14 mouse cellular contexts compared by ENCODE assay signal in the genomic region with DNA sequence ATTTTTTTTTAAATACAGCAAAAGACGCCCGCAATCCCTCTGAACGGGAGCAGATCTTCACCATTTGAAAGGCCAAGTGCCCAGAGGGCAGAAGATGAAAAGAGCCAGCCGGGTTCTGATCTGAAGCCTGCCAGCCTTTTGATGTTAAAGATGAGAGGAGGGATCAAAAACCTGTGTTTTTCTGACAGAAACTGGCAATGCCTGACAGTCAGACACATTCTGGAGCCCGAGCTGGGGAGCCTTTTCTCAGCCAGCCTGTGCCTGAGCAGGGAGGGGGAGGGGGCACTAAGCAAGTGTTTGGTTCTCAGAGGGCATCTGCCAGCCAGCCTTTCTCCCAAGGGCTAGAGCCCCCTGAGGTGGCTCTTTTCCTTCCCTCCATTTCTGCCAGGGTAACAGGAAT. TPM values are rescaled to one million over a fixed set of nuclear protein-coding genes. Genes with fewer than 3 reads are reported as not detected.
A peak's percentile ranks its signal among the peaks of the same experiment; 100 is the strongest.
DNase-seq lines count a peak whose midpoint lies in the region; ATAC-seq and TF ChIP-seq lines count a peak whose summit lies in the region.
"Had no signal": no experiment of that assay in that cellular context is flagged by ENCODE, and none has a peak within 500 bp of the region (broad histone marks: within the 10 kb centered on the region; RNA-seq: fewer than 3 reads in every experiment).

No protein-coding gene starts in this region.

- no peak for TF ChIP-seq CTCF in layer of hippocampus, adult 2 months (conservative IDR thresholded peaks at IDR 0.05)

- WGBS in forebrain, embryonic 12.5 days: 46% methylated on average over 5 of the region's 5 CpGs
- 31% methylated on average over 5 of the region's 5 CpGs for WGBS in midbrain, embryonic 13.5 days

- H3K9me3 ChIP-seq in forebrain, embryonic 12.5 days: no peaks in the 10 kb centered on the region
- H3K9me3 ChIP-seq in midbrain, embryonic 13.5 days: no peaks in the 10 kb centered on the region
- H3K9me3 ChIP-seq: liver, embryonic 15.5 days had no signal

- peaks cover 24% of the 10 kb centered on the region for H3K4me1 ChIP-seq in forebrain, embryonic 12.5 days
- peaks cover 26% of the 10 kb centered on the region for H3K4me1 ChIP-seq in midbrain, embryonic 13.5 days (replicated peaks)
- H3K4me1 ChIP-seq: liver, embryonic 15.5 days had no signal

- no peak for ATAC-seq in forebrain, embryonic 12.5 days (ENCODE audit: low FRiP score)
- ATAC-seq in midbrain, embryonic 13.5 days: peak; percentile 47

- peak; percentile 45 for DNase-seq in adrenal gland, adult 2 months
- no peak for DNase-seq in adrenal gland, adult 8-10 months
- peak; percentile 17 to 48 for DNase-seq in layer of hippocampus, adult 2 months (ENCODE audit: low spot score in 2 of 2)
- no peak for DNase-seq in layer of hippocampus, postnatal 36 days
- DNase-seq in ovary, postnatal 10 days (ENCODE audit: low spot score): no peak
- DNase-seq in cerebellum, postnatal 25 days: no peak
- DNase-seq: heart, postnatal 14 days; kidney, adult 18-20 months; spleen, adult 18-20 months had no signal

- H3K9ac ChIP-seq in forebrain, embryonic 12.5 days: no peak overlapping the region
- H3K9ac ChIP-seq in midbrain, embryonic 13.5 days (replicated peaks): no peak overlapping the region
- H3K9ac ChIP-seq: liver, embryonic 15.5 days had no signal

- H3K4me2 ChIP-seq in forebrain, embryonic 12.5 days: no peak overlapping the region
- H3K4me2 ChIP-seq in midbrain, embryonic 13.5 days (replicated peaks): no peak overlapping the region
- H3K4me2 ChIP-seq: liver, embryonic 15.5 days had no signal

- H3K27ac ChIP-seq in layer of hippocampus, adult 2 months: peak overlapping the region; percentile 69
- H3K27ac ChIP-seq in forebrain, embryonic 12.5 days: peak overlapping the region; percentile 19; the same call in 1 of the 2 replicates
- peak overlapping the region; percentile 71 for H3K27ac ChIP-seq in midbrain, embryonic 13.5 days
- H3K27ac ChIP-seq: liver, embryonic 15.5 days; macrophage; stomach, postnatal 0 days had no signal

- H3K36me3 ChIP-seq in forebrain, embryonic 12.5 days (replicated peaks): no peaks in the 10 kb centered on the region
- H3K36me3 ChIP-seq in midbrain, embryonic 13.5 days: no peaks in the 10 kb centered on the region
- H3K36me3 ChIP-seq: liver, embryonic 15.5 days had no signal

- no peak overlapping the region for H3K4me3 ChIP-seq in layer of hippocampus, adult 2 months
- H3K4me3 ChIP-seq in forebrain, embryonic 12.5 days (replicated peaks): no peak overlapping the region
- no peak overlapping the region for H3K4me3 ChIP-seq in midbrain, embryonic 13.5 days (replicated peaks)
- H3K4me3 ChIP-seq: liver, embryonic 15.5 days had no signal

- no peaks in the 10 kb centered on the region for H3K27me3 ChIP-seq in forebrain, embryonic 12.5 days
- H3K27me3 ChIP-seq in midbrain, embryonic 13.5 days: no peaks in the 10 kb centered on the region
- H3K27me3 ChIP-seq: liver, embryonic 15.5 days had no signal

RNA-seq across cellular contexts. Expression of gene Wwc1, which starts 39.3 kb away (rescaled TPM):
- total RNA-seq in adrenal gland, adult 2 months (2021): 10 to 100 TPM; 81.6 to 88.3 TPM
- 27.1 and 35.2 TPM in 2 replicates for polyA plus RNA-seq in adrenal gland, adult 2 months (2012; rRNA removed)
- 100 to 1,000 TPM in 3 of 4 experiments, 10 to 100 TPM in 1; 98.7 to 129 (median 104) TPM for total RNA-seq in adrenal gland, adult 8-10 months (2022)
- 100 to 1,000 TPM in 1 of 2 experiments, 10 to 100 TPM in 1; 99.6 to 107 TPM for total RNA-seq in layer of hippocampus, adult 2 months (2021)
- 100 to 1,000 TPM; 103 to 104 TPM for total RNA-seq in layer of hippocampus, postnatal 36 days (2021)
- polyA plus RNA-seq in forebrain, embryonic 12.5 days (2016; fragmentation: Nextera tagmentation; extraction: Ambion mirVana): 6.7 and 10.3 TPM in 2 replicates
- polyA plus RNA-seq in midbrain, embryonic 13.5 days (2015; fragmentation: Nextera tagmentation; extraction: Ambion mirVana): 6.2 and 7.0 TPM in 2 replicates

Comparison
In these comparisons a context has a peak if more than half of its experiments do, and no peak if none do; other contexts are left out.
1. DNase-seq: peak in adrenal gland, adult 2 months (single experiment) and layer of hippocampus, adult 2 months (2 of 2); none in adrenal gland, adult 8-10 months (single experiment), layer of hippocampus, postnatal 36 days (0 of 2), ovary, postnatal 10 days (single experiment) and cerebellum, postnatal 25 days (0 of 2).
2. H3K27ac ChIP-seq: peak in every context shown above with its lines; median percentile 71 in midbrain, embryonic 13.5 days; 69 in layer of hippocampus, adult 2 months; 19 in forebrain, embryonic 12.5 days.